Mouse (Mus musculus) G1E (cell line): ENCODE results near the gene Synpo2l.

Source experiments
- CTCF ChIP-seq: IDR thresholded peaks from 2 replicates; pipeline ENCODE4 v1.5.1; 2012; ENCODE audit warnings: low read depth, low read length, inconsistent platforms, mixed read lengths
- POLR2AphosphoS5 ChIP-seq: IDR thresholded peaks from 2 replicates; pipeline ENCODE4 v1.6.1; 2012; ENCODE audit warnings: low read depth, low read length, inconsistent platforms; ENCODE audit not compliant: insufficient replicate concordance

DNA sequence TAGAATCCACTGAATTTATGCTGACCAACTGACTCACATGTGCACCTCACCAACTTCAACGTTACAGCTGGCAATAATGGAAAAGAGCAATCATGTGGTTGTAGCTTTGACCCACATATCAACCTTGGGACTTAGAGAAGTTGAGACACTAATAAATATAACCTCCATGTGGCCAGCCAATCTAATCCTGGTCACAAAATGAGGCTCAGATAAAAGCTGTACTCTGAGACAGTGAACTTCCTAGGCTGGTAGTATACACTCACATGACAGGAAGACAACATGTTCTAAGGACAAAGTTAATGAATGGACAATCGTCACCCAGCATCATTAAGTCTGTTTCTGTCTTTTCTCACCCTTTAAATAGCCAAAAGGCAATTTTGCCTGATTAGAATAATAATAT is 41.7 kb downstream of the Synpo2l start:
- TF ChIP-seq CTCF, result no peak
- no peak for TF ChIP-seq POLR2AphosphoS5
